Mouse (Mus musculus) c-Kit-positive CD71-negative TER-119-negative erythroid progenitor cells, embryonic 14.5 days (primary cell): ENCODE results near the gene Gm20388.

Experiments
- DNase-seq: peaks from one replicate; pipeline ENCODE4 v3.0.0-alpha.2; 2013; ENCODE audit warnings: low read depth

Gm20388 gene

DNA sequence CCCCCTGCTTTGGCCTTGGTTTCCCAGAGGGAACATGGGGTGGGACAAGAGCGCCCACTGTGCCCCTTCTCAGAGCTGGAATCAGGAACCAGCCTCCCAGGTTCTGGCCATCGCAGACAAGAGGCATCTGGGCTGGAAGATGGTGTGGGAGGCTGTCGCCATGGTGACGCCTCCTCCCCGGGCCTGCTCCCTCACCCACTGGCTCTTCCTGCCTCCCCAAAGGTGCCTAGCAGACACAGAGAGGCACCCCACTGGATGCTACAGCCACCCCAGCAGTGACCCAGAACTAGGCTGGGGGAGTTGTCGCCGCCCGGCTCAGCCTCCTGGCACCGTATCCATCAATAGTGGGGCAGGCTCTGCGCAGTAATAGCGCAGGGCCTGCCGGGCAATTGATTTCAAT is 530.1 kb downstream of the Gm20388 start:
- DNase-seq, result no peak

GRCm38 (mm10) chr8:120441637-120442036 is 531.0 kb downstream of the Gm20388 start:
- no peak for DNase-seq

- DNase-seq, result no peak
Measured at GRCm38 (mm10) chr8:120442306-120443003, 531.8 kb downstream of the Gm20388 start.

DNA sequence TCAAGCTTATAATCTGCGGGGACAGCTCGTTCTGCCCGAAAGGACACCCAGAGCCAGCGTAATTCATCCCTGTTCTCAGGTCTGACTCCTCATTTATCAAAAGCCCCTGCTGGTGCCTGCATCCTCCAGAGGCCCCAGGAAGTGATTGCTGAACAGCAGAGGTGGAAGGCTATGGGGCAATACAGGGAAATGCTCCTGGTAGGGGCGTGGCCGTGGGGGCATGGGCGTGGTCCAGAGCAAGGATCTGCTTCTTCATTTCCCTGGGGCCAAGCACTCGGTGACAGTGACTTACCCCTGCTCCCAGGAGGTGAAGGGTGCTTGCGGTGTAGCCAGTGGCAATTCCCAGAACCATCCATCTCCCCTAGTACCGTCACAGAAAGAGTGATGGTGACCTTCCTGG is 534.6 kb downstream of the Gm20388 start:
- DNase-seq, result peak; percentile 44

- DNase-seq, result no peak
Measured at GRCm38 (mm10) chr8:120448131-120448530, 537.5 kb downstream of the Gm20388 start.

- DNase-seq, result no peak
Measured at GRCm38 (mm10) chr8:120449139-120449538, 538.5 kb downstream of the Gm20388 start.

GRCm38 (mm10) chr8:120449608-120450031 is 539.0 kb downstream of the Gm20388 start:
- no peak for DNase-seq

DNA sequence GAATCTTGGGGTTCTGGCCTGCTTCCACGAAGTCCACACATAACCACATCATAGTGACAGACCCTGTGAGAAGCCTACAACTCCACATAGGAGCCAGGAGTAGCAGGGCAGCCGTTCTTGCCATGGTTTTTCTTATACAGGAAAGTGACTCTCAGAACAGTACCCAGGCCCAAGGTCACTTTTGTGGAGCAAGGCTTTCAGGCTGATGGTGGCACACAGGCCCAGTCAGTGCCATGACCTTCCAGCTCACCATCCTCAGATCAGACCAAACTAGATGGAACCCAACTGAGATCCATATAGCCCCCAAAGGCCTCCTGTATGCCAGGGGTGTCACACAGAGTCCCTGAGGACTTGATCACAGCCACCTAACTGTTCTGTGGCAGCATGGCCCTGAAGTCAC is 541.5 kb downstream of the Gm20388 start:
- DNase-seq, result no peak

- no peak for DNase-seq
Measured at GRCm38 (mm10) chr8:120454404-120454803, 543.8 kb downstream of the Gm20388 start.

GRCm38 (mm10) chr8:120460375-120460774 is 549.7 kb downstream of the Gm20388 start:
- no peak for DNase-seq

DNA sequence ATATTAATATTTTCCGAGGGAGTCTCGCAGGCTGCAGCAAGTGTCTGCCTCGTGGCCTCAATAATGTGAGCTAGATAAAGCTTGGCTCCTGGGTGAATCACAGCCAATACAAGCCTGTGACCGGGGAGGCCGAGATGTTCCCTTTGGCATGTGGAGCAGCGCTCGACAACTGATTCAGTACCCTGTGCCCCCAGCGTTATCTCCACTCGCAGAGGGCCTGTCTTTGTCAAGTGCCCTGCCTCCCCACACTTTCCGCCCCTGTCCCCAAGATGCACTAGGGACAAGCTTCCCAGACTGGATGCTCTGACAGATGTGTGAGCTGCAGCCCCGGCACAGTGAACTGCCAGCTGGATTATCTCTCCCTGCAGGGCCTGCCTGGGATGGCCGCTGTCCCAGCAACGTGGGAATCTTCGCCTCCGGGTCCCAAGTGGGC is 551.5 kb downstream of the Gm20388 start:
- DNase-seq, result no peak

DNA sequence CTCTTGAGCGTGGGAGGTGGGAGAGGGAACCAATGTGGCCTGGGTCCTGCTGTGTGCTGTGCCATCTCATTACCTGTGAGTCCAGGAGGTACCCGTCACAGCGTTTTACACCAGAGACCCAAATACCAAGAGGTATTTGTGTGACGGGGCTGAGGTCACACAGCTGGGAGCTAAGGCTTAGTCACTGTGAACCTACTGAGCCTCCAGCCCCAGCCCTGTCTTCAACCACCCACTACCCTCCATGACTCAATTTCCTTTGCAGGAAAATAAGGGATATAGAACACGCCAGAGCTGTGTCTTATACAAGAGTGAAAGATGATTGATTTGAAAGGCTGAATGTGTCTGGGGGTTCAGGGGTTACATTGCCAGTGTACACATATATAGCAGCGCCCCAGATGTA is 552.0 kb downstream of the Gm20388 start:
- no peak for DNase-seq

DNA sequence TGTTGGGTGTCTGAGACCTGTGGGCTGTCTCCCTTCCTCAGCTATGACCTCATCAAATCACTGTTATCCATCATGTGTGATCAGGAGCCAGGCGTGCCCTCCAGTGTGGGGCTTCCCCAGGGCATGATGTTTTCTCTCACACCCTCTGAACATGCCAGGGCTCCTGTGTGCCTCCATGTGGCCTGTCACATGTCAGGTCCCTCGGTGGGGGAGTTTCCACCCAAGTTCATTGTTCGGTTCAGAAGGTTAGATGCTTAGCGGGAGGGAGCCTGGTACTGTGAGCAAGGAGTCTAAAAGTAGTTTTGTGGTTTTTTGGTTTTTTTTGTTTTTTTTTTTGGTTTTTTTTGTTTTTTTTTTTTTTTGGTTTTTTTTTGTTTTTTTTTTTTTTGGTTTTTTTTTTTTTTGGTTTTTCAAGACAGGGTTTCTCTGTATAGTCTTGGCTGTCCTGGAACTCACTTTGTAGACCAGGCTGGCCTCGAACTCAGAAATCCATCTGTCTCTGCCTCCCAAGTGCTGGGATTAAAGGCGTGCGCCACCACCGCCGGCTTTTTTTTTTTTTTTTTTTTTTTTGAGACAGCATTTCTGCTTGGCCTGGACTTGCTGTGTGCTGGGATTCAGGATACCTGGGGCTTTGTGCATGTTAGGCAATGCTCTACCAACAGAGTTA is 553.4 kb downstream of the Gm20388 start:
- DNase-seq, result no peak

DNA sequence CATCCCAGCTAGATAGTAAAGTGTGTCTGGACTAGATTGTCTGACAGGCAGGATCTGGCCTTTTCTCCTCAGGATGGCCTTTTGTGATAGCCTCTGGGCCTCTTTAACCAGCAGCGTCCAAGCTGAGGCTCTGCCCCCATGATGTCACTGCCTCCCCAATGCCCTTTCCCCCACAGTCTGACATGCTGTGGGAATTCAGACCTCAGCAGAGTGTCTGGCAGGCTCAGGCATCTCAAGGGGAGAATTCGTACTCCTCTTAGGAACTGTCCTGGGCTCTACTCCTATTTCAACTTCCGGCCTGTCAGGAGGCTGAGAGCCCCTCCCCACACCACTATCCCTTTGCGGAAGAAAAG is 553.9 kb downstream of the Gm20388 start:
- no peak for DNase-seq

DNA sequence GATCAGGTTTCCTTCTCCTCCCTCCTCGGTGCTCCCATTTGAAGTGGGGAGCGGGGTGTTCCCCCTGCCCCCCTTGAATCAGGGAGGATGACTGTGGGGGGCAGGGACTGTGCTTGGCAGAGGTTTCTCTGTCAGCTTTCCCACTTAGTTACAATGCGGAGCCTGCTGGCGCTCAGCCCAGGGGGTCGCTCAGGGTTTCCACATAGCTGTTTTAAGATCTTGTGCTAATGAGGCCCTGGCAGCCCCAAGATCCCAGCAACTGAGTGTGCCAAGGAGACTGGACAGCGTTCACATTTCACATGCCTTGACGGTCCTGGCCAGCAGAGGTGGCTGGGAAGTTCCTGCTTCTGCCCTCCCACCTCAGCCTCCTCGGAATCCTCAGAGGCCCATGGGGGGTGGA is 555.1 kb downstream of the Gm20388 start:
- no peak for DNase-seq

DNA sequence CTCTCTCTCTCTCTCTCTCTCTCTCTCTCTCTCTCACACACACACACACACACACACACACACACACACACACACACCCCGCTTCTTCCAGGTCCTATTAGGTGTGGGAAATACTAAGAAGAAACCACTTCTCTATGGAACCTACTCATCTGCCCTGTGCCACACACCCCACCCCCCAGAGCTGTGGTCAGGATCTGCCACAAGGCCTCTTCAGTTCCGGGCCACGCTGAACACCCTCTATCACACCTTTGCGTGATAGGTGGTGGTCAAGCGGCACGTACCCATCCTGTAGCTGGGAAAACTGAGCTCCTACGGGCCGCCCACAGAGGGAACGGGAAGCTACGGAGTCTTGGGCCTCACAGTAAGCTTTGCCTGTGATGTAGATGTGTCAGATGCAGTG is 555.6 kb downstream of the Gm20388 start:
- no peak for DNase-seq

DNA sequence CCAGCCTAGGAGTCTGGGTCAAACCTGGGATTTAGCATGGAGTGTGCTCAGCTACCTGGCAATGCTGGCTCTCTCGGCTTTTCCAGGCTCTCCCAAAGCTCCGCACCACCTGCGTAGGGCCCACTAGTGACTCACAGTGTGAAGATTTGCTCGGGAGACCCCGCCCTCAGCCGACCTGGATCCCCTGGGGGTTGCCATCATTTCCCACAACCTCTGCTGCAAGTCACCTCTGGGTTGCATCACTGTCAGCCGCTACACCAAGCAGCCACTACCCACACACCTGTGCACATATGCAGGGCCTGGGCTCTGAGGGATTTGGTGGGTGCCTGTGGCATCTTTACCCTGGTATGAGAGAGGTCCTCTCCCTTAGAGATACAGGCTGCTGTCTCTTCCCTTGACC is 557.0 kb downstream of the Gm20388 start:
- no peak for DNase-seq

DNA sequence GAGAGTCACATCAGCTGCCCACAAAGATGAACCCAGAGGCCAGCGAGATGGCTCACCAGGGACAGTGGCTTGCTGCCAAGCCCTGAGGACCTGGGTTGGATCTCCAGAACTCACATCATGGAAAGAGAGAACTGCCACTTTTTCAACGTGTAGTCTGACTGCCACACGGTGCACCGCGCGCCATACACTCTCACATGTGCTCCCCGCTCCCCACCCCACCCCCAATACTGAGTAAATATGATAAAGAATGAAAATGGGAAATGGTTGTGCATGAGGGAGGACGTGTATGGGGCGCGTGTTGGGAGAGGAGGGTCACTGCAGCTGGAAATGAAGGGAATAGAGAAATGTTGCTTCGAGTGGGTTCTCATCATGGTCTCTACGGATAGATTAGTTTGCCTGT is 559.5 kb downstream of the Gm20388 start:
- DNase-seq, result no peak

- no peak for DNase-seq
Measured at GRCm38 (mm10) chr8:120471166-120471565, 560.5 kb downstream of the Gm20388 start.

- DNase-seq, result no peak
Measured at GRCm38 (mm10) chr8:120471752-120472151, 561.1 kb downstream of the Gm20388 start.

DNA sequence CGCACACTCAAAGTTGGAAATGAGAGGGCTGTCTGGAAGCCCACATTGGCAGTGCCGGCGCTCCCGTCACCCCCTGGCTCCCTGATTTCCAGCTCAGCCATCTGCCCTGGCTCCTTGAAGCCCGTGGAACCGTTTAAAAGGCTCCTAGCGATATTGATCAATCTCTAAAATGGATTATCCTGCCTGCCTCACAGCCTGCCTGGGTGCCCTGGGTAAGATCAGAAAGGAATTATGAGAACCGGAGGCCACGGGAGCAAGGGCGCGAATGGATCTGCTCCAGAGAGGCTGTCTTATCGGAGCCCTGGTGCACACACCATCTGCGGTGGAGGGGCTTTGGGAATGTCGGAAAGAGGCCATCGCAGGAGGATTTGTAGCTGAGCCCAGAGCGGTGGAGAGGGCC is 561.6 kb downstream of the Gm20388 start:
- no peak for DNase-seq

- no peak for DNase-seq
Measured at GRCm38 (mm10) chr8:120473729-120474364, 563.2 kb downstream of the Gm20388 start.

GRCm38 (mm10) chr8:120474496-120475235 is 564.0 kb downstream of the Gm20388 start:
- no peak for DNase-seq
